Mouse (Mus musculus): Measurements from ENCODE around the gene Evc2. TPM values are rescaled to one million over a fixed set of nuclear protein-coding genes. Genes with fewer than 3 reads are reported as not detected.

Gene Evc2
- polyA plus RNA-seq, 1 experiment from 2014 or later, result 18.3 TPM

DNA sequence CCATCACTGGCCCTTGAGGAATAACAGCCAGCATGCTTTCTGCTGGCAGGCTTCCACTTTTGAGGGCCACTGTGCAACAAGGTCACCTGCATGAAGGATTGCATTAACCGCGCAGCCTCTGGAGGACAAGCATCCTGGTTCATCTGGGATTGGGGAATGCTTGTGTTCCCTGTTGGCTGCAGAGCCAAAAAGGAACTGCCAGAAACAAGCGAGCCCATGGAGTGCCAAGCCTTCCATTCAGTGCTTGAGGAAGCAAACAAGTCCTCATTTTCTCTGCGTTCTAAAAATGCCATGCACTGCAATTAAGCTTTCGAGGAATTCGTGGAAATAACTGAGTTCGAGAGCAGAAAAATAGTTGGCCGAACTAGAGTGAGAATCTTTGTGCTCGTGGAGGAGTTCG is 127.2 kb downstream of the Evc2 start:
- Histone ChIP-seq H3K27me3 (ENCODE audit: control insufficient read depth, insufficient read depth, low read length) (no peaks in the 10 kb centered on the region), H3K9ac (ENCODE audit: low read length) (no peak overlapping the region), H3K36me3 (ENCODE audit: control insufficient read depth, insufficient read depth, low read length) (no peaks in the 10 kb centered on the region), H3K4me3 (ENCODE audit: low read depth, low read length) (no peak overlapping the region), H3K27ac (replicated peaks; ENCODE audit: low read depth, low read length) (no peak overlapping the region), H3K4me2 (ENCODE audit: low read depth, severe bottlenecking) (no peak overlapping the region), H3K4me1 (ENCODE audit: control insufficient read depth, insufficient read depth, low read length) (no peaks in the 10 kb centered on the region), H3K9me3 (ENCODE audit: control insufficient read depth, low read length) (no peaks in the 10 kb centered on the region)
- no peak for ATAC-seq (ENCODE audit: insufficient number of reproducible peaks, low FRiP score, low TSS enrichment, low read depth)
- no peak for DNase-seq (ENCODE audit: low spot score)
- 90% methylated on average over 10 of the region's 10 CpGs for WGBS

DNA sequence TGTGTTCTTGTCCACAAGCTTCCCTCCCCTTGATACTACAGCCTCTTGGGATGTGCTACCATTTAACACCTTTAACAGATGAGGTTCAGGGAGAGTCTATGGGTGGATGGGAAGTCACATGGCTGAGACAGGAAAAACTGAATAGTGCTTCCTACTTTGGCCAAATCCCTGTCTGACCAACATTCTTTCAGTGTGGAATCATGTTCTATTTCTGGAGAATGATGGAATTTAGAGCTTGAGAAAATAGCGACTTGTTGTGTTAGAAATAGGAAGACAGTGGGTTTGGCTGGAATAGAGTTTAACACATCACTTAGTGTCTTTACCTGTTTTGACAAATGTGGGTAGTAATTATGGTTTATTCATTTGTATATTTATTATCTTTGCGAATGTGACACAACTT is 129.3 kb downstream of the Evc2 start:
- Histone ChIP-seq H3K27me3 (ENCODE audit: control insufficient read depth, insufficient read depth, low read length) (no peaks in the 10 kb centered on the region), H3K9ac (ENCODE audit: low read length) (no peak overlapping the region), H3K27ac (replicated peaks; ENCODE audit: low read depth, low read length) (no peak overlapping the region), H3K4me1 (ENCODE audit: control insufficient read depth, insufficient read depth, low read length) (no peaks in the 10 kb centered on the region), H3K36me3 (ENCODE audit: control insufficient read depth, insufficient read depth, low read length) (no peaks in the 10 kb centered on the region), H3K4me3 (ENCODE audit: low read depth, low read length) (no peak overlapping the region), H3K4me2 (ENCODE audit: low read depth, severe bottlenecking) (no peak overlapping the region), H3K9me3 (ENCODE audit: control insufficient read depth, low read length) (no peaks in the 10 kb centered on the region)
- 94% methylated on average over 2 of the region's 2 CpGs for WGBS
- DNase-seq (ENCODE audit: low spot score) (no peak), ATAC-seq (ENCODE audit: insufficient number of reproducible peaks, low FRiP score, low TSS enrichment, low read depth) (no peak)

DNA sequence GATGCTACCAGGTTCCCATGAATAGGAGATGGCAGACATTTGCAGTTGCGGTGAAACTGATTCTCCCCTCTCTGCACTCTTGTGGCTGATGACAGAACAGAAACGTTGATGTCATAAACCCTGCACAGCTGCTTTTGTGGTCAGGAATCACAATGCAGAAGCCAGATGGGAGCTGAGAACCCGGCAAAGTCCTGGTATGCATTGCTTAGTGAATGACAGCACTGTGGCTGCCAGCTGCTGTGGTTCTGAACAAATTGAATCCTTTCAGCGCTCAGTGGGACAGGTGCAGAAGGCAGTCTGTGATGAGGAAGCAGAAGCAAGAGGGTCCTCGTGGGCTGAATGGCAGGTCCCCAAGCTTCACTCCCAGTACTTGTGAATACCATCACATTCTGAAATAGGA is 130.7 kb downstream of the Evc2 start:
- H3K27ac ChIP-seq (replicated peaks; ENCODE audit: low read depth, low read length), result no peak overlapping the region
- DNase-seq (ENCODE audit: low spot score) (no peak), ATAC-seq (ENCODE audit: insufficient number of reproducible peaks, low FRiP score, low TSS enrichment, low read depth) (no peak)
- H3K36me3 ChIP-seq (ENCODE audit: control insufficient read depth, insufficient read depth, low read length), result no peaks in the 10 kb centered on the region
- H3K4me3 ChIP-seq (ENCODE audit: low read depth, low read length), result no peak overlapping the region
- H3K4me1 ChIP-seq (ENCODE audit: control insufficient read depth, insufficient read depth, low read length), result no peaks in the 10 kb centered on the region
- no peaks in the 10 kb centered on the region for H3K27me3 ChIP-seq (ENCODE audit: control insufficient read depth, insufficient read depth, low read length)
- no peak overlapping the region for H3K4me2 ChIP-seq (ENCODE audit: low read depth, severe bottlenecking)
- no peak overlapping the region for H3K9ac ChIP-seq (ENCODE audit: low read length)
- no peaks in the 10 kb centered on the region for H3K9me3 ChIP-seq (ENCODE audit: control insufficient read depth, low read length)
- 78% methylated on average over 5 of the region's 5 CpGs for WGBS

DNA sequence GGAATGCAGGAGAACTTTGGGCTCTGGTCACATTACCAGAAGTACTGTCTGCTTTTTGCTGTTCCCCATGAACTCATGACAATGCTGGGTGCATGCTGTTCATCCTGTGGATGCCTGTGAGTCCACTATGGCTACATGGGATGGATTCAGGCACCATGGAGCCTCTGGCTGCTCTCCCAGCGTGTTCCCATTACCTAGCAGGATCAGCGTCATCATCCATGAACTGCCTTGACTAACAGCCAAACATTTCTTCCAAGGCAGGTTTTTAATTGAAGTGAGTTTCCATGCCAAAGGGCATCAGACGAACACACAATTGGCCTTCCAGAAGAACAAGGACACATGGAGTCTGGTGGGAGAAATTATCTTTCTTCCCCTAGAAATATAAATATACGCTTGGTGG is 133.3 kb downstream of the Evc2 start:
- 87% methylated on average over 4 of the region's 4 CpGs for WGBS
- H3K27me3 ChIP-seq (ENCODE audit: control insufficient read depth, insufficient read depth, low read length), result no peaks in the 10 kb centered on the region
- no peak for DNase-seq (ENCODE audit: low spot score)

GRCm38 (mm10) chr5:37472025-37472608 is 133.8 kb downstream of the Evc2 start:
- Histone ChIP-seq H3K4me2 (ENCODE audit: low read depth, severe bottlenecking) (no peak overlapping the region), H3K27ac (replicated peaks; ENCODE audit: low read depth, low read length) (no peak overlapping the region), H3K4me3 (ENCODE audit: low read depth, low read length) (no peak overlapping the region), H3K36me3 (ENCODE audit: control insufficient read depth, insufficient read depth, low read length) (no peaks in the 10 kb centered on the region), H3K27me3 (ENCODE audit: control insufficient read depth, insufficient read depth, low read length) (no peaks in the 10 kb centered on the region), H3K9ac (ENCODE audit: low read length) (no peak overlapping the region), H3K4me1 (ENCODE audit: control insufficient read depth, insufficient read depth, low read length) (no peaks in the 10 kb centered on the region), H3K9me3 (ENCODE audit: control insufficient read depth, low read length) (no peaks in the 10 kb centered on the region)
- DNase-seq (ENCODE audit: low spot score) (no peak), ATAC-seq (ENCODE audit: insufficient number of reproducible peaks, low FRiP score, low TSS enrichment, low read depth) (no peak)
- 84% methylated on average over 3 of the region's 3 CpGs for WGBS

More for the DNA sequence above, 133.3 kb downstream of the Evc2 start:
- H3K9me3 ChIP-seq (ENCODE audit: control insufficient read depth, low read length), result no peaks in the 10 kb centered on the region
- no peak for ATAC-seq (ENCODE audit: insufficient number of reproducible peaks, low FRiP score, low TSS enrichment, low read depth)
- H3K4me1 ChIP-seq (ENCODE audit: control insufficient read depth, insufficient read depth, low read length), result no peaks in the 10 kb centered on the region
- H3K4me3 ChIP-seq (ENCODE audit: low read depth, low read length), result no peak overlapping the region
- H3K4me2 ChIP-seq (ENCODE audit: low read depth, severe bottlenecking), result no peak overlapping the region
- H3K27ac ChIP-seq (replicated peaks; ENCODE audit: low read depth, low read length), result no peak overlapping the region
- no peaks in the 10 kb centered on the region for H3K36me3 ChIP-seq (ENCODE audit: control insufficient read depth, insufficient read depth, low read length)
- no peak overlapping the region for H3K9ac ChIP-seq (ENCODE audit: low read length)

Other genes with a start within 250 kb of the Evc2 start
- gene Crmp1, start 96.6 kb upstream of the Evc2 start, polyA plus RNA-seq (2014; fragmentation: Nextera tagmentation; extraction: Ambion mirVana), result 36.6 and 37.1 TPM in 2 replicates
- 21.5 and 24.0 TPM in 2 replicates for gene Evc, start 1.6 kb upstream of the Evc2 start, polyA plus RNA-seq (2014; fragmentation: Nextera tagmentation; extraction: Ambion mirVana)

Measured in limb, embryonic 11.5 days (tissue).